Mouse (Mus musculus): ENCODE data around the gene Rtl1. TPM values are rescaled to one million over a fixed set of nuclear protein-coding genes. Genes with fewer than 3 reads are reported as not detected.

Gene Rtl1
- polyA plus RNA-seq, 1 experiment = 1.5 TPM

DNA sequence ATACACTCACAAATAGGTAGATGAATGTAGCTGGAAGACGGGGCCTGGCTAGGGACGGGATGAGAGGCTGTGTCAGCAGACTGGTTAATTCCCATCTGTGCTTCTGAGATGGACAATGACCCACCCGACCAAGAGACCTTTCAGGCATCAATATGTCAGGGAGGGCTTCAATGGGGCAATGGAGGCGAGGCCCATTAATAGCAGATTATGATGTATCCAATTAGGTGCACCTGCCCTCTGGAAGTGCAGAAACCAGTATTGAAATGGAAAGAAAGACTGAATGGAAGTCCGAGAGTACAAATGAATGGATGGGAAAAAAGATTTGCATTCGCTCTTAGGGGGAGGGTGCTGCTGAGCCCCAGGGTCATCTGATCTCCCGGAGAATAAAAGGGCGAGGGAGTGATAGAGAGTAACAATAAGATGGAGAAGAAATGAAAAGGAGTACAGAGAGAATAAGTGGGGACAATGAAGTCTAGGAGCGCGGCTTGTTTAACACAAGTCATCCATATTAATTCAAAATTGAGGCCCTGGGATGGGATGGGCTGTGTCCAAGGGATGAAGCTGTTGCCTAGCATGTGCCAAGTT lies 39.9 kb downstream of the Rtl1 start:
- TF ChIP-seq CTCF (IDR thresholded peaks at IDR 0.05; ENCODE audit: borderline replicate concordance, extremely low read depth, insufficient read depth, insufficient read length) (no peak), POLR2A (IDR thresholded peaks at IDR 0.05; ENCODE audit: borderline replicate concordance, extremely low read depth, insufficient read depth, insufficient read length, poor library complexity, severe bottlenecking) (no peak)
- DNase-seq (ENCODE audit: low read depth) = peak; percentile 61

DNA sequence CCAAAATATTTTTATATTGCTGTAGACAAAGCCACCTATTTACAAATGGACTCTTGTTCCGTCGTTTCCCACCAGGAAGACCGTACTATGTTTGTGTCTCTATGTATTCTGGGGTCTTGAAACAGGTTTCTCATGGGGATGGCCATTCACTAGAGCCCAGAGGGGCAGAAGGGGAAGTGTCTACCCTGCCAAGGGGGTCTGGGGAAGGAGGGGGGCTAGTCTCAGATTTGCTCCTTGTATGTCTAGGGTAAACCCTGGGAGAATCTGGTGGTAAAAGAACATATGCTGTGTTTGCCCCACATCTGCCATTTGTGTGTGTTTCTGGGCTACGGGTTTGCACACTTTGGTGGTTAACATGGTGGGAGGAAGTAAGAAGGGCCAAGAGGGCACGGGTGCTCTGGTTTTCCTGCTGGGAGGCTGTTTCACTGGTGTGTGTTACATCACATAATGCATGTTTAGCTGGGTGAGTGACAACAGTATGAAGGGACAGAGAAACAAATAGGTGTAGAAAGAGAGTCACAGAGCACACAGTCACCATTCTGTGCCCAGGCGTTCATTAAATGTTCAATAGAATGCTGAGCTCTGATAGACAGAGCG lies 41.1 kb downstream of the Rtl1 start:
- TF ChIP-seq POLR2A (IDR thresholded peaks at IDR 0.05; ENCODE audit: borderline replicate concordance, extremely low read depth, insufficient read depth, insufficient read length, poor library complexity, severe bottlenecking) (no peak), CTCF (IDR thresholded peaks at IDR 0.05; ENCODE audit: borderline replicate concordance, extremely low read depth, insufficient read depth, insufficient read length) (no peak)
- peak; percentile 64 for DNase-seq (ENCODE audit: low read depth)

DNA sequence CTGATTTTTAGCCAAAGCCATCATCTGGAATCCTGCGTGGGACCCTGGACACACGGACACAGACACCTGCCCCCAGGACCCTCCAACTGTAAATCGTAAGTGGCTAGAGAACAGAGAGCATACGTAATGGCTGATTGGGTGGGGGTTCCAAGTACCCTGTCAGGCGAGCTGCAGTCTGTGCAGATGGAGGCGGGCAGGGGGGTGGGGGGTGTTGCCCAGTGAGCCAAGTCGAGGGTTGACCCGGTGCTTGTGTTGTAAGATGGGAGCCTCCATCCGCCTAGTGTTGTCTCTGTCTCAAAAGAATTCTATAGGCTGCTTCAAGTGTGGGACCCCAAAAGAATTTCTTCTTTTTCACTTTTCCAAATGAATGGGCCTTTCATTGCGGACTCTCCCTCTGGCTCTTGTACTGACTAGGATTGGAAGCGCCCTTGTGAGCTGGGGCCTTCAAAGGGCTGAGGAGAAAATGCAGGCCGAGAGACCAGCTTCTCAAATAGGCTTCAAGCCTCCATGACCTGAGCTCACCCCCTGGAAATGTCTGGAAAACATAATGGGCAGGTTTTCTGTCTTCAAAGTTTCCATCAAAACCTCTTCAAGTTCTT lies 41.8 kb downstream of the Rtl1 start:
- DNase-seq (ENCODE audit: low read depth) = peak; percentile 84

DNA sequence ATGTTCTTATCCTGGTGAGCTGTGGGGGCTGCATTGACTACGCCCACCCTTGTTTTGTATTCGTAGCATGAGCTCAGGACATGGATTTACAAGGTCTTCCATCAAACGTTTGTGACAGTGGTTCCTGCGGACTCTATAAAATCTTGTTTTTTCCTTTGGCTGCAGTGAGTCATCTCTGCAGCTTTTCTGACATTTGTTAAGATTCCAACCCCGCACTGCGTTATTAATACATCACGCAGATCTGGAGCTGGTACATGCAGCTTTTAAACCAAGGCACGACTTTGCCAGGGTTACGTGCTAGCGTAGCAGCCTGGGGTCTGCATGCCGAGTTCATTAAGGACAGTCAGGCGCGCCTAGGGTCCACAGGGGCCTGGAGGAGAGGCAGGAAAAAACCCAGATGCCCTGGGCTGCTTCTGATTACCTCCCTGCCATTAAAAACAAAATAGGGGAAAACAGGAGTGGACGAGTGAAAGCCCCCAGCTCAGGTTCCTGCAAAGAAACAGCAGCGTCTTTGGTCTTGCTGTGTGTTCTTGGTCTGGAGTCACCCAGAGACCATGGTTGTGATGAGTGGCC lies 44.2 kb downstream of the Rtl1 start:
- DNase-seq (ENCODE audit: low read depth) = no peak
- TF ChIP-seq POLR2A (IDR thresholded peaks at IDR 0.05; ENCODE audit: borderline replicate concordance, extremely low read depth, insufficient read depth, insufficient read length, poor library complexity, severe bottlenecking) (no peak), CTCF (IDR thresholded peaks at IDR 0.05; ENCODE audit: borderline replicate concordance, extremely low read depth, insufficient read depth, insufficient read length) (no peak)

More for the DNA sequence above, 41.8 kb downstream of the Rtl1 start:
- TF ChIP-seq CTCF (IDR thresholded peaks at IDR 0.05; ENCODE audit: borderline replicate concordance, extremely low read depth, insufficient read depth, insufficient read length) (no peak), POLR2A (IDR thresholded peaks at IDR 0.05; ENCODE audit: borderline replicate concordance, extremely low read depth, insufficient read depth, insufficient read length, poor library complexity, severe bottlenecking) (no peak)

DNA sequence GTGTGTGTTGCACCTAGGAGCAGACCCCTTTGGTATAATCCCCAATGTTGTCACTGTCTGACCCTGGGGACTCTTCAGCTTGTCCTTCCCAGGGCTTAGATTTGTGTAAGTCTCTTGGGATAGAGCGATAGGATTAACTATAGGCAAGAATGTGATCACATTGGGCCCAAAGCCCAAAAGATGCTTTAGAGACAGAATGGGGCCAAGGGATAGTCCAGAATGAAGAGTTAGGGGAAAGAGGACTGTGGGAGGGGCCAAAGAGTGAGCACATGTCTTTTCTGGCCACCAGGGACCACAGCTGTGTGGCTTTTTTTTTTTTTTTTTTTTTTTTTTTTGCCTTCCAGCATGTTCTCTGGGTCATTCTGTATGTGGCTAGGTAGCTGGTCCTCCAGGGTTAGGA lies 46.6 kb downstream of the Rtl1 start:
- TF ChIP-seq CTCF (IDR thresholded peaks at IDR 0.05; ENCODE audit: borderline replicate concordance, extremely low read depth, insufficient read depth, insufficient read length) = no peak
- no peak for DNase-seq (ENCODE audit: low read depth)

DNA sequence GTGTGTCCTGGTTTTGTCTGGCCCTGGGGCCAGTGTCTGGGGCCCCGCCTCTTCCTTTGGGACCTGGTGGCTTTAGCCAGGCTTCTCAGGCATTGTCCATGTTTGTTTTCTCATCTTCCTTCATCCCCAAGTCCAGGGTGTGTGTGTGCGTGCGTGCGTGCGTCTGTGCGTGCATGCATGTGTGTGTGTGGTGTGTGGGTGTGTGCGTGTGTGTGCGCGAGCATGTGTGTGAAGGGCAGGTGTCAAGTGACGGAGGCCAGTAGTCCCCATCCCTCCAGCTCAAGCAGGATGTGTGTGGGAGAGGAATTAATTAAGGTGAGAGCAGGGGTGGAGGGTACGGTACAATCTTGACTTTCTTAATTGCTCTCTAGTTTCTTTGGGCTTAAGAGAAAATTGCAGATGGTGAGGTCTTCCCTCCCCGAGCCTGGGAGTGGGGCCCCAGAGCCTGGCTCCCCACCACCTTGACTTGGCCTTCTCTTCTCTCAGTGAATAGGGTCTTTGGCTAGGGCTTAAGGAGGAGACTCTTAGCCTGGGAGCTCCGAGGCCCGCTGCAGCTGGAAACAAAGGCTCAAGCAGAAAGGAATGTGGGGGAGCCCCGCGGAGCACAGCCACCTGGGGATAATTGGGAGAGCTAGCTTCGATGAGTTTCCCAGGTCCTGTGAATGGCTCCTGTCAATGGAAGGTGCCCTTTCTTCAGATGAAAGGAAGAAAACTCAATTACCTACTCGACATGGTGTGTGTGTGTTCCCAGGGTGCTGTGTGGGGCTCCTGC lies 47.2 kb downstream of the Rtl1 start:
- no peak for TF ChIP-seq CTCF (IDR thresholded peaks at IDR 0.05; ENCODE audit: borderline replicate concordance, extremely low read depth, insufficient read depth, insufficient read length)
- TF ChIP-seq POLR2A (IDR thresholded peaks at IDR 0.05; ENCODE audit: borderline replicate concordance, extremely low read depth, insufficient read depth, insufficient read length, poor library complexity, severe bottlenecking) = no peak
- DNase-seq (ENCODE audit: low read depth) = peak; percentile 65

DNA sequence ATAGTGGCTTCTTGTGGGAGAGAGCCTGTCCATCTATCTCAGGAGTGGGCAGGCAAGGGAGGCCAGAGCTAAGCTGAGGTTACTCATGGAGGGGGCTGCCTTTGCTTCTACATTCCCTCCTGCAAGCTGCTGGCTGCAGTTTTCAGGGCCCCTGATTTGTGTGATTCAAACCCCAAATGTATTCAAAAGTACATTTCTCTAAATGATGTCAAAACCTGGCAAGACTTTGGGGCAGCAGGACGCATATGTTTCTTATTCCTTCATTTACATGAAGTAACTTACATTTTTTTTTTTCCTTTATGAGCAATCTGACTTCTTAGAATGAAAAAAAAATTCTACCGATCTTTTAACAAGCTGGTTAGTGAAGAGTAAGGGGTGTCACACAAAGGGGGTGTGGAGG lies 48.4 kb downstream of the Rtl1 start:
- TF ChIP-seq POLR2A (IDR thresholded peaks at IDR 0.05; ENCODE audit: borderline replicate concordance, extremely low read depth, insufficient read depth, insufficient read length, poor library complexity, severe bottlenecking) = no peak
- no peak for TF ChIP-seq CTCF (IDR thresholded peaks at IDR 0.05; ENCODE audit: borderline replicate concordance, extremely low read depth, insufficient read depth, insufficient read length)
- no peak for DNase-seq (ENCODE audit: low read depth)

DNA sequence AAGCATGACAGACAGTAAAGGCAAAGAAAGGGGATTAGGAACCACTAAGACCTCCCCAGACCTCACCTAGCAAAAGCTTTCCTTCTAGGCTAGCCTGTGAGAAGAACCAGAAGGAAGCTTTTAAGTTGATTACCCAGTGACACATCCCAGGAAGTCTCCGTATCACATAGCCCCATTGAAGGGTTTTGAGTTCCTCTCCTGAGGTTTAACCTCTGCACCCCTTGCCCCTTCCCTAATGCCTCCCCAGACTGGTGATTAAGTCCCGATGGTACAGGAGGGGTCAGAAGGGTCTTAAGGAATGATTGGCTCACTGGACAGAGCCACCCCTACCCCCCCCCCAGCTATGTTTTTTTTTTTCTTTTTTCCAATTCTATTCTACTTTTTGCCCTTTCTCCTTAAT lies 53.0 kb downstream of the Rtl1 start:
- no peak for DNase-seq (ENCODE audit: low read depth)

DNA sequence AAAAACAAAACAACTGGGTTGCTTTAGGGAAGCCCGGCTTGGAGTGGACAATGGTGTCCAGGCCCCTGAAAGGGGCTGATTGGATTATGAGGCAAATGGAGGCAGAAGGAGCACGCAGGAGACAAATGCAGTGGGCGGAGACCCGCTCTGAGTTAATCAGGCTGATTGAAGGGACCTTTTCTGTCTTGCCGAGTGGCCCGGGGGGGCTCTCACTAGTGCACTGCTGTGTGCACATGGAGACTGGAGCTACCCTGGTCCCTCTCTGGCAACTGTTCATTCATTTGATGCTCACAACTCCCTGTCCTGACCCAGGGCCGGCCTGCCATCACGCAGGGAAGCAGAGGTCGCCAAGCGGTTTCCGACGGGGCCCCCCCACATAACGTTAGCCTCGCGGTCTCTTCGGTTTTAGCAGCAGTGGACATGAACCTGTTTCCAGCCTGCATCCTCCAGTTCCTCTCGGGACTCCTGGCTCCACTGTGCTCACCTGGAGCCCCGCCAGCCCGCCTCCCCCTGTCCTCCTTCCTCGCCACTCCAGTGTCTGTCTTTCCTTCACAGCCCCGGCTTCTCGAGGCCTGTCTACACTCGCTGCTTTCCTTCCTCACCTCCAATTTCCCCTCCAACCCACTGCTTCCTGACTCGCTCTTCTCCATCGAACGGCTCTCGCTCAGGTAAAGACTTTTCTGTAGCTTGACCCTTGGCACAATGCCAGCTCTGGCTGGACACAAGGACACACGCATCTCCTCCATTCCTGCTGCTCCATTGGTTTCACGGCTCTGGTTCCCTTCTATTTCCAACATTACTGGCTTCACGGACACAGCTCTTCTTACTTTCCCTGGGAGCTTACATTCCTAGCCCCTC lies 54.0 kb downstream of the Rtl1 start:
- DNase-seq (ENCODE audit: low read depth) = peak; percentile 95
- TF ChIP-seq CTCF (IDR thresholded peaks at IDR 0.05; ENCODE audit: borderline replicate concordance, extremely low read depth, insufficient read depth, insufficient read length) = no peak

More for the DNA sequence above, 53.0 kb downstream of the Rtl1 start:
- TF ChIP-seq CTCF (IDR thresholded peaks at IDR 0.05; ENCODE audit: borderline replicate concordance, extremely low read depth, insufficient read depth, insufficient read length) (no peak), POLR2A (IDR thresholded peaks at IDR 0.05; ENCODE audit: borderline replicate concordance, extremely low read depth, insufficient read depth, insufficient read length, poor library complexity, severe bottlenecking) (no peak)

DNA sequence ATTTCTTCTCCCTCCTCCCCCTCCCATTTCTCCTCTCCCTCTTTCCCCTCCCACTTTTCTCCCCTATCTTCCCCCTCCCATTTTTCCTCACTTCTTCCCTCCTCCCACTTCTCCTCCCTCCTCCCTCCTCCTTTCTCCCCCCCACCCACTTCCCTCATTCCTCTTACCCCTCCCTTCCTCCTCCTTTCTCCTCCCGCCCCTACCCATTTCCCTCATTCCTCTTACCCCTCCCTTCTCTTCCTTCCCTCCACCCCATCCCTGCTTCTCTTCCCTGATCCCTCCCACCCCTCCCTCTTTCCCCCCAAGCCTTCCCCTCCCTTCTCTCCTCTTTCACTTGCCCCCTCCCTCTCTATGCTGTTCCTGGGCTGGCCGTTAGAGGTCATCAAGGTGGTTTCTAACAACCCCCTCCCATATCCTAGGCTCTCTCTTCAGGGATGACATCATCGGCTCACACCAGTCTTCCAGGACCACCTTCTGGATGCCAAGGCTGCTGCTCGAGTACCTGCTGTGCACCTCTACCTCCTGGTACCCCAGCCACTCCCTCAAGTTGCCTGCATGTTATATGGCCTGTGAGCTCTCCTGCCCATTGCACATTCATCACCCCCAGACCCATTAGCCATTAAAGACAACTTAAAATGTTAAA lies 56.7 kb downstream of the Rtl1 start:
- no peak for TF ChIP-seq POLR2A (IDR thresholded peaks at IDR 0.05; ENCODE audit: borderline replicate concordance, extremely low read depth, insufficient read depth, insufficient read length, poor library complexity, severe bottlenecking)
- no peak for TF ChIP-seq CTCF (IDR thresholded peaks at IDR 0.05; ENCODE audit: borderline replicate concordance, extremely low read depth, insufficient read depth, insufficient read length)
- no peak for DNase-seq (ENCODE audit: low read depth)
